Mouse (Mus musculus) adrenal gland, postnatal 14 days (tissue): ENCODE results near the gene Gm8660. TPM values are rescaled to one million over a fixed set of nuclear protein-coding genes. Genes with fewer than 3 reads are reported as not detected.
"Not testable (repeated sequence)": the region's sequence is repeated elsewhere in the genome, so short reads cannot be mapped to it uniquely, and the experiment has no call there.

Experiments used
- DNase-seq: peaks from one replicate; pipeline ENCODE4 v3.0.0; 2021; ENCODE audit warnings: mixed read lengths
- long read RNA-seq, 2 experiments: library from polyadenylated mRNA; stranded (forward); transcript quantifications; one replicate each; pipeline ENCODE4 v2.0.0; 2021
- total RNA-seq: library from RNA; stranded (reverse); gene quantifications from 2 replicates; pipeline ENCODE4 v1.2.3, GENCODE M21; 2021

Gm8660 gene
- total RNA-seq, result not detected in 2 replicates
- long read RNA-seq, experiment 1, result 0 reads
- long read RNA-seq, experiment 2, result 0 reads

DNA sequence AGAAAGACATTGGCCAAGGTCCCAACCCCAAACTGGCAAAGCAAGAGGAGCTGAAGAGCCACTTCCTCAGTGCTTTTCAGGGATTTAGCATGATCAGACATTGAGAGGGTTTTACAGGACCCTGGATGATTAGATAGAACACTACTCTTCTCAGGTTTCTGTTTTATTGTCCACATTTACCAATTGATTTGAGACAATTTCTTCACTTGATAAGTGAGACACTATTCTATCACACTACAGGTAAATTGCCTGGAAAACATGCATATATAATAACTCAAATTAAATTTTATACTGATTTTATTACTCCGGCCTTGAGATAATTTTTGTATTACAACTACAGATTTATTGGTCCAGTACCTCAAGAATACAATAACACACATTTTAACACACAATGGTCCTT lies at the start of gene Gm8660:
Gm8660 (minus strand) TSS at position 101 of the 400 bp plus-strand sequence.
- not testable (repeated sequence) for DNase-seq

DNA sequence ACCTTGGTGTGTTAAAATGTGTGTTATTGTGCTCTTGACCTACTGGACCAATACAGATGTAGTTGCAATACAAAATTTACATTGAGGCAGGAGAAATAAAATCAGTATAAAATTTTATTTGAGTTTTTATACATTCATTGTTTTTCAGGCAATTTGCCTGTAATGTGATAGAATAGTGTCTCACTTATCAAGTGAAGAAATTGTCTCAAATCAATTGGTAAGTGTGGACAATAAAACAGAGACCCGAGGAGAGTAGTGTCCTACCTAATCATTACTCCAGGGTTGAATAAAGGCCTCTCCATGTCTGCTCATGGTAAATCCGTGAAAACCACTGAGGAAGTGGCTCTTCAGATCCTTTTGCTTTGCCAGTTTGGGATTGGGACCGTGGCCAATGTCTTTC lies 42.4 kb upstream of the Gm8660 start, which contains the start of gene Vmn1r148:
Vmn1r148 (plus strand) TSS at position 301 of the 400 bp plus-strand sequence.
- not testable (repeated sequence) for DNase-seq

GRCm38 (mm10) chr7:22329617-22330016 lies 41.2 kb downstream of the Gm8660 start, which contains the start of gene Gm4187:
Gene Gm4187 (minus strand): TSS chr7:22329717.
- DNase-seq, result not testable (repeated sequence)

Other genes with a start within 250 kb of the Gm8660 start
- not detected in 2 replicates for gene Gm10666, start 236.3 kb downstream of the Gm8660 start, total RNA-seq
- not detected in 2 replicates for gene Vmn1r142, start 207.0 kb downstream of the Gm8660 start, total RNA-seq
- gene Vmn1r143, start 181.7 kb downstream of the Gm8660 start, total RNA-seq, result not detected in 2 replicates
- gene Gm8653, start 169.8 kb downstream of the Gm8660 start, total RNA-seq, result not detected in 2 replicates
- not detected in 2 replicates for gene Gm8453, start 141.6 kb downstream of the Gm8660 start, total RNA-seq
- gene Gm4187, start 41.3 kb downstream of the Gm8660 start, total RNA-seq, result not detected in 2 replicates
- gene Vmn1r148, start 42.5 kb upstream of the Gm8660 start, total RNA-seq, result not detected in 2 replicates
- gene Vmn1r149, start 67.2 kb upstream of the Gm8660 start, total RNA-seq, result not detected in 2 replicates
- gene Gm10665, start 93.0 kb upstream of the Gm8660 start, total RNA-seq, result not detected in 2 replicates
- not detected in 2 replicates for gene Vmn1r151, start 128.6 kb upstream of the Gm8660 start, total RNA-seq
- not detected in 2 replicates for gene Vmn1r152, start 151.9 kb upstream of the Gm8660 start, total RNA-seq
- gene Gm8677, start 163.8 kb upstream of the Gm8660 start, total RNA-seq, result not detected in 2 replicates
- gene Gm4201, start 194.3 kb upstream of the Gm8660 start, total RNA-seq, result not detected in 2 replicates
- not detected in 2 replicates for gene Gm4565, start 217.1 kb upstream of the Gm8660 start, total RNA-seq